Mouse (Mus musculus): ENCODE measurements around the gene Grik1. TPM values are rescaled to one million over a fixed set of nuclear protein-coding genes. Genes with fewer than 3 reads are reported as not detected.

Gene Grik1
- polyA plus RNA-seq, 1 experiment from 2014 or later, result 14.0 TPM

DNA sequence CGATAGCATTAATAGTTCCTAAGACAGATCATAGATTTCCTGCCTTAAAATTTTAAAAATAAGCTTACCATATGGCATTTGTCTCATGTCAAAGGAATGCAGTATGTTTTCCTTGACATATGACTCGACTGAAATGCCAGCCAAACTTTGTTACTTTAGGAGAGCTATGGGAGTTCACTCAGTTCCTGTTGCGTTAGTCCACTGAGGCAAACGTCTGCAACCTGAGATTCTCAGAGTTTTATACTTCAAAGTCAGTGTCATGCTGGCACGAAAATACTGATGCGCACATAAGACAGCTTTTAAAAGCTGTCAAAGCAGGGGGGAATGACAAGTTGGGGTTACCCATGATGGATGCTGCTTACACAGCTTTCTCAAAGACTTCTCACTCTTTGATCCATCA, 247.6 kb downstream of the Grik1 start:
- H3K4me2 ChIP-seq (replicated peaks), result no peak overlapping the region
- WGBS, result 78% methylated on average over 6 of the region's 6 CpGs
- H3K9me3 ChIP-seq, result no peaks in the 10 kb centered on the region
- ATAC-seq, result no peak
- no peak overlapping the region for H3K4me3 ChIP-seq (replicated peaks)
- no peaks in the 10 kb centered on the region for H3K27me3 ChIP-seq
- H3K27ac ChIP-seq, result no peak overlapping the region
- peaks cover 10% of the 10 kb centered on the region for H3K4me1 ChIP-seq (replicated peaks)
- no peaks in the 10 kb centered on the region for H3K36me3 ChIP-seq
- H3K9ac ChIP-seq (replicated peaks), result no peak overlapping the region

GRCm38 (mm10) chr16:88038503-88039091, 251.5 kb downstream of the Grik1 start:
- no peaks in the 10 kb centered on the region for H3K27me3 ChIP-seq
- H3K9ac ChIP-seq (replicated peaks), result no peak overlapping the region
- WGBS, result 65% methylated on average over 11 of the region's 11 CpGs
- peaks cover 10% of the 10 kb centered on the region for H3K4me1 ChIP-seq (replicated peaks)
- ATAC-seq, result peak; percentile 53
- H3K9me3 ChIP-seq, result no peaks in the 10 kb centered on the region
- H3K4me2 ChIP-seq (replicated peaks), result no peak overlapping the region
- no peaks in the 10 kb centered on the region for H3K36me3 ChIP-seq
- H3K27ac ChIP-seq, result no peak overlapping the region
- H3K4me3 ChIP-seq (replicated peaks), result no peak overlapping the region

- Histone ChIP-seq H3K36me3 (no peaks in the 10 kb centered on the region), H3K27ac (no peak overlapping the region), H3K4me3 (replicated peaks) (no peak overlapping the region), H3K9me3 (no peaks in the 10 kb centered on the region), H3K4me1 (replicated peaks) (no peaks in the 10 kb centered on the region), H3K27me3 (no peaks in the 10 kb centered on the region), H3K4me2 (replicated peaks) (no peak overlapping the region), H3K9ac (replicated peaks) (no peak overlapping the region)
- peak; percentile 85 for ATAC-seq
- WGBS, result 15% methylated on average over 2 of the region's 2 CpGs
These were observed 301.3 kb downstream of the Grik1 start for GRCm38 (mm10) chr16:87988805-87989204.

GRCm38 (mm10) chr16:87984201-87984870, 305.7 kb downstream of the Grik1 start:
- H3K27ac ChIP-seq, result no peak overlapping the region
- no peaks in the 10 kb centered on the region for H3K36me3 ChIP-seq
- peak; percentile 67; the same call in 1 of the 2 replicates for ATAC-seq
- H3K4me2 ChIP-seq (replicated peaks), result no peak overlapping the region
- no peaks in the 10 kb centered on the region for H3K4me1 ChIP-seq (replicated peaks)
- H3K4me3 ChIP-seq (replicated peaks), result no peak overlapping the region
- no peak overlapping the region for H3K9ac ChIP-seq (replicated peaks)
- H3K27me3 ChIP-seq, result no peaks in the 10 kb centered on the region
- H3K9me3 ChIP-seq, result no peaks in the 10 kb centered on the region

- Histone ChIP-seq H3K9ac (replicated peaks) (no peak overlapping the region), H3K4me2 (replicated peaks) (no peak overlapping the region), H3K36me3 (no peaks in the 10 kb centered on the region), H3K9me3 (no peaks in the 10 kb centered on the region), H3K27ac (no peak overlapping the region; the same call in 1 of the 2 replicates), H3K27me3 (no peaks in the 10 kb centered on the region), H3K4me1 (replicated peaks) (peaks cover 6% of the 10 kb centered on the region), H3K4me3 (replicated peaks) (no peak overlapping the region)
- no peak; the same call in 1 of the 2 replicates for ATAC-seq
- WGBS, result 62% methylated on average over 3 of the region's 3 CpGs
These were observed 316.0 kb downstream of the Grik1 start for GRCm38 (mm10) chr16:87974076-87974443.

DNA sequence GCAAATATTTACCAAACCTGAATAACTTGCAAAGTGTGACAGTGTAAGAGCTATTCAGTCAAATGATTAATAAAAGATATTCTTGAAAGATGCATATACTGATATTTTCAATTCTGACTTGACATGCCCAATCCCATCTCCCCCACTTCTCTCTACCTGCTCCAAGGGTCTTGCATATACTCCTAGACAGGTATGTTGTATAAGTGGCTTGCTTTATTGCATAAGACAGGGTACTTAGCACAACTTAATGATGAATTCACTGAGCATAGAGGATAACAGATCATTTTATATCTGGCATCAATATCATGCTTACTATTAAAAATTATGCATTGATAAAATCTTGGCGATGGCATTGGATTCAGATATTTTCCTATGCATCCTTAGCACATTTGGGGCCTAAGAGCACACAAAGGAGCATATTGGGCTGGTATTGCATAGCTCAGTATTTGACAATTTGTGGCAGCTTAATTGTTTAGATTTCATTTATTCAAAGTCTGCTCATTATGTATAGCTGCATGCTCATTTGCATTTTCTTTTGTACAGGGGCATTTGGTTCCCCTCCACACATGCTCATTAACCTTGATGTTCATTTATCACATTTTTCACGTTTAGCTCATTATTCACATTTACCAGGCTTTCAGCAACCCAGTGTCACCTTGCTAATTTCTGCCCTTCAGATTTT, 316.5 kb downstream of the Grik1 start:
- Histone ChIP-seq H3K36me3 (no peaks in the 10 kb centered on the region), H3K27me3 (no peaks in the 10 kb centered on the region), H3K9me3 (no peaks in the 10 kb centered on the region), H3K27ac (no peak overlapping the region; the same call in 1 of the 2 replicates), H3K4me2 (replicated peaks) (no peak overlapping the region), H3K4me1 (replicated peaks) (peaks cover 6% of the 10 kb centered on the region), H3K9ac (replicated peaks) (no peak overlapping the region), H3K4me3 (replicated peaks) (no peak overlapping the region)
- 53% methylated on average over 2 of the region's 2 CpGs for WGBS
- ATAC-seq, result peak; percentile 68

DNA sequence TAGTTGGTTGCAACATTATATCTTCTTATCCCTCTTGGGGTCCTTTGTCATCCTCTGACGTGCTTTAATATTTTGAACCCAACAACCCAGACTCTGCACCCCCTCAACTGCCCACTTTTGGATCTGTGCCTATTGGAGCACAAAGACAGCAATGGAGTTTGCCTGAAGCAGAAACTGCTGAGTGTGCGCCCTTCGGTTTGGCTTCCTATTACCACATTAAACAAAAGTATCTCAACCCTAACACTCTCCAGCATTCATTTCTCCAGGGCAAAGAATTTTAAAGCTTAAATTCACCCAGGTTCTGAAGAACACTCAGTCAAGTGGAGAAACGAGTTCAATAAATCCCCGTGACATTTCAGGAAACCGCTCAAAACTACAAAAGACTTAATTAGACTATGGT, 318.2 kb downstream of the Grik1 start:
- no peak overlapping the region for H3K4me3 ChIP-seq (replicated peaks)
- 78% methylated on average over 6 of the region's 6 CpGs for WGBS
- no peak for ATAC-seq

DNA sequence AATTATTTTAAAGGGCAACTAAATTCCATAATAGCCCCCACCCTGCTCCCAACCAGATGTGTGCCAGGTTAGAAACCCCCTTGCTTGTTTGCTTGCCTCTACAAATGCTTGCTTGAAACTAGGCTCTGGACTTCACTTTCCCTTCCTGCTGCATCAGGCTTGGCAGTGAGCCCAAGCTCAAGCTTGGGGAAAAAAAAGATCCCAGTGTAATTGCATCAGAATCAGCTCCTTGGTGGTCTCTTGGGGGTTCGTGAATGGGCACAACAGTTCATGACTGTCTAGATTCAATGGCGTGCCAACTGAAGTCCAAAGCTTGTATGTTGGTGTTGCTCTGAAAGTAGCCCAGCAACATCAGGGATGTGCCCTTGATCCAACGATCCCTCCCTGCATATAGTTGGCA, 320.1 kb downstream of the Grik1 start:
- no peak for ATAC-seq
- H3K9ac ChIP-seq (replicated peaks), result no peak overlapping the region
- H3K4me3 ChIP-seq (replicated peaks), result no peak overlapping the region
- no peaks in the 10 kb centered on the region for H3K27me3 ChIP-seq
- H3K36me3 ChIP-seq, result no peaks in the 10 kb centered on the region
- 88% methylated on average over 3 of the region's 3 CpGs for WGBS
- no peak overlapping the region for H3K4me2 ChIP-seq (replicated peaks)
- peaks cover 6% of the 10 kb centered on the region for H3K4me1 ChIP-seq (replicated peaks)
- no peak overlapping the region for H3K27ac ChIP-seq
- H3K9me3 ChIP-seq, result no peaks in the 10 kb centered on the region

More for the DNA sequence above, 318.2 kb downstream of the Grik1 start:
- no peaks in the 10 kb centered on the region for H3K9me3 ChIP-seq
- H3K4me1 ChIP-seq (replicated peaks), result peaks cover 6% of the 10 kb centered on the region
- H3K36me3 ChIP-seq, result no peaks in the 10 kb centered on the region
- H3K4me2 ChIP-seq (replicated peaks), result no peak overlapping the region
- no peaks in the 10 kb centered on the region for H3K27me3 ChIP-seq
- H3K27ac ChIP-seq, result no peak overlapping the region
- no peak overlapping the region for H3K9ac ChIP-seq (replicated peaks)

- no peak for ATAC-seq
- H3K36me3 ChIP-seq, result no peaks in the 10 kb centered on the region
- WGBS, result 70% methylated on average over 6 of the region's 6 CpGs
- H3K9me3 ChIP-seq, result no peaks in the 10 kb centered on the region
- no peaks in the 10 kb centered on the region for H3K27me3 ChIP-seq
- no peak overlapping the region for H3K4me2 ChIP-seq (replicated peaks)
- H3K4me3 ChIP-seq (replicated peaks), result no peak overlapping the region
- no peak overlapping the region for H3K9ac ChIP-seq (replicated peaks)
- no peaks in the 10 kb centered on the region for H3K4me1 ChIP-seq (replicated peaks)
- no peak overlapping the region for H3K27ac ChIP-seq
These were observed 328.6 kb downstream of the Grik1 start for GRCm38 (mm10) chr16:87961419-87961818.

- no peaks in the 10 kb centered on the region for H3K27me3 ChIP-seq
- no peaks in the 10 kb centered on the region for H3K9me3 ChIP-seq
- no peak overlapping the region for H3K9ac ChIP-seq (replicated peaks)
- no peak overlapping the region for H3K27ac ChIP-seq
- H3K4me3 ChIP-seq (replicated peaks), result no peak overlapping the region
- no peak for ATAC-seq
- H3K36me3 ChIP-seq, result no peaks in the 10 kb centered on the region
- WGBS, result 92% methylated on average over 10 of the region's 10 CpGs
- no peaks in the 10 kb centered on the region for H3K4me1 ChIP-seq (replicated peaks)
- H3K4me2 ChIP-seq (replicated peaks), result no peak overlapping the region
These were observed 332.6 kb downstream of the Grik1 start for GRCm38 (mm10) chr16:87957449-87957848.

DNA sequence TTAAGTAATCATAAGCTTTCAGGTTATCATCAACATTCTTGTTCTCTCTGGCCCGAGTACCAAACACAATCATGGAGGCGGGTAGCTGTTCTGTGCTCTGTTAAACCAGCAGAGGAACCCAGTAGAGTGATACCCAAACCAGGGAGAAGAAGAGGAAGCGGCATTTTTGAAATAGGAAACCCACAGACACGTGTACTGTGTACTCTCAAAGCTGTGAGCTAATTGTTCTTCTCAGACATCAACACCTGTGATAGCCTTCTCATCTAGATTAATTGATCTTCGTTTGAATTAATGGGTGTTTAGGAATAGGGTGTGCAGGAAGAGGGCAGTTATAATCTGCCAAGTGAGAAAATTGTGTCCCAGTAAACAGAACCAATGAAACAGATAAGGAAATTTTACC, 333.9 kb downstream of the Grik1 start:
- WGBS, result 85% methylated on average over 5 of the region's 5 CpGs
- no peak for ATAC-seq
- H3K27me3 ChIP-seq, result no peaks in the 10 kb centered on the region
- no peak overlapping the region for H3K4me3 ChIP-seq (replicated peaks)
- H3K9me3 ChIP-seq, result no peaks in the 10 kb centered on the region
- no peak overlapping the region for H3K9ac ChIP-seq (replicated peaks)
- H3K36me3 ChIP-seq, result no peaks in the 10 kb centered on the region
- H3K4me1 ChIP-seq (replicated peaks), result no peaks in the 10 kb centered on the region
- no peak overlapping the region for H3K4me2 ChIP-seq (replicated peaks)
- no peak overlapping the region for H3K27ac ChIP-seq

DNA sequence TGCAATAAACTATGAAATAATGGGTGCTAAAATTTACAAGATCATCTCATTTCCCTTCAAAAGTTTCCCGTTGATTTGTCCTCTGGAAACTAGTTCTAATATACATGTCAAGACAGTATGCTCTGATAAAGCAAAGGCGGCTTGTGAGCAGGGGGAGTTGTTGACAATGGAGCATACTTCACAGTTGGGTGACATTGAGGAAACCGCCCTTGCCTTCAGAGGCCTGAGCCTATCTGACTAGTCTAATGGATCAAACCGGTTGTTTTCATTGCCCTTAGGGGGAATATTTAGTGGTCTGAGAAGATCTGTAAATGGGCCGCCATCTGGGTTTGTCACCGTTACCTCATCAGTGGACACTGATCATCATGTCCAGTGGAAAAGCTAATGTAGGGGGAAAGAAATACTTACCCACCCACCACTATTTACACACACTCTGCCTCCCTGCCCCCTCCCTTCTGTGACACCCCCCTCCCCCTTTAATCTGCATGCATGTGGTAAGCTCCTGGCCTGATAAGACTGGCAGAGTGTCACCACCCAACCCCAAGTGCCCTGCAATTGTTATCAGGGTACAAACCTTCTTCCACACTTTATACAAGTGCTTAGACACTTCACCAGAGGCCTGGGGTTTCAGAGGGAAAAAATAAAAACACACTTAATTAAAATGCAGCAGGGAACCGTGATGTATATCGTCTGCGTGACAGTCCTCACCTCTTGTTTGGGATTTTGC, 335.2 kb downstream of the Grik1 start:
- ATAC-seq, result no peak
- Histone ChIP-seq H3K27ac (no peak overlapping the region), H3K27me3 (no peaks in the 10 kb centered on the region), H3K36me3 (no peaks in the 10 kb centered on the region), H3K9ac (replicated peaks) (no peak overlapping the region), H3K9me3 (no peaks in the 10 kb centered on the region), H3K4me2 (replicated peaks) (no peak overlapping the region), H3K4me3 (replicated peaks) (no peak overlapping the region), H3K4me1 (replicated peaks) (no peaks in the 10 kb centered on the region)
- WGBS, result 84% methylated on average over 9 of the region's 9 CpGs
